Mouse (Mus musculus) cerebellum, adult 9-10 months (tissue): ENCODE results near the gene Fut4.
"Not testable (repeated sequence)": the region's sequence is repeated elsewhere in the genome, so short reads cannot be mapped to it uniquely, and the experiment has no call there.

Experiments
- DNase-seq: peaks from one replicate; pipeline ENCODE4 v3.0.0; 2022

The Fut4 gene

DNA sequence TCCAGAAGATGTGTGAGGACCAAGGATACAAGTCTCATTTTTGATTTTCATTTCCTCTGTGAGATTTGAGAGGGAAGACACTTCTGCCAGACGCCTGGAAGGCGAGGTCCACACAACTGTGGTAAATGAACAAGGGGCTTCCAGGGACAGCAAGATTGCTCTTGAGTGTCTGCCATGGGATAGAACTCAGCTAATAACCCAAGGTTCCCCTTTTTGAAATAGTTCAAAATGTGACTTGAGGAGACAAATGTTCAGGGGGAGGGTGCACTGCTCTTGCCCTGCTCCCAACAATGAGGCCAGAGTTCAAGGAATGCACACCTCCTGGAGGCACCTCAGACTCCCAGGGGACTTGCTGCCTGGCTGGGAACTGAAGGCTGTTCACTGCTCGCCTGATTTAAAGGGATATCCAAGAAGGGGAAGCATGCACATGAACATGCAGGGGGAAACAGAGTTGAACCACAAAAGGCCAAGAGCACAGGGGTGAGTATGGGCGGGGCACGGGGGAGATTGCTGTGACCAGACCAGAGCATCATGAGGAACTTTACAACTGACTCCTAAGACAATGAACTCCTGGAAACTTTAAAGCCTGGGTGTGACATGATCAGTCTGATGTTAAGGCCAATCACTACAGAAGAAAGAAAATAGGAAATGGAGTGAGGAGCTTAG, 27.3 kb downstream of the Fut4 start:
- DNase-seq: no peak

DNA sequence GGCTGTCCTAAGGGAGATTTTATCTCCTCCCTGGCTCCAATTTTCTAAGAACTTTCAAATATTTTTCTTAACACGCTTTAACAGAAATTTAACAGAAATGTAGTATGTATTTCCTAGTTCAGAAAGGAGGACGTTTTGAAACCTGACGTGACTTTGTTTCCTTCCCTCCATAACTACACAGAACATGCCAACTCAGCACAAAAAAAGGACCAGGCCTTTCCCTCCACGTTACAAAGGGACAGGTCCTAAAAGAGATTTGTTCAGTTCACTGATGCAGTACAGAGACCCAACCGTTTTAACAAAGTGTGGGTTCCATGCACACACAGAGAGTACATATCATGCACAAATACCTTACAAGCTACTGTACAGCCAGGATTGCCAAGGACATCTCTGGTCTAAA, 30.6 kb downstream of the Fut4 start:
- no peak for DNase-seq

DNA sequence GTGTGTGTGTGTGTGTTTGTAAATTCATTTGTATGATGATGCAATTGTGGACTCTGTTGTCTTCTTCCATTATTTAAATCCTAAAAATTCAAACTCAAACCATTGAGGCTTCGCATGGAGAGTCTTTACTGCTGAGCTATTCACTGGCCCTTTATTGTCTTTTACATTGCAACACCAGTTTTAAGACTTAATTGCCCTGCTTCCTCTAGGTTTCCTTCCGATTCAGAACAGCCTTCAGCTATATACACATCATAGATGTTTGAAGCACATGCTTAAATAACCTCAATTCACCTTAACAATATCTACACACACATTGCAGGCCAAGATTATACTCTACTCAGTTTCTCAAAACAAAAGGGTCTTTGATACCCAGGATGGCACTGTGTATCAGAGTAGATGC, 31.8 kb downstream of the Fut4 start:
- DNase-seq: no peak

DNA sequence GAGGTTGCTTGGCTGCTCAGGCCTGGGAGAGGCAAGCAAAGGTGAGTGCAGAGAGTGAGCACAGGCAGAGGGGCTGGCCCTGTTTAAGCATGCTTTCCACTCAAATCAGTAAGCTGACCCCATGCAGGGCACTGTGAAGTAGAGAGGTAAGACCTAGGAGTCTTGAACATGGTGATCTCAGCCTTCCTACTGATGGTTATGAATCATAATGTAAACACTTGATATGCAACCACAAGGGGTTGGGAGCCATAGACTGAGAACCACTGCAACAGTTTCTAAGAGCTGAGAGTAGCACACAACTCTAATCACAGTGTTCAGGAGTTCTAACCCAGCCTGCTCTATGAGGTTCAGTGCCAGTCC, 33.9 kb downstream of the Fut4 start:
- no peak for DNase-seq

DNA sequence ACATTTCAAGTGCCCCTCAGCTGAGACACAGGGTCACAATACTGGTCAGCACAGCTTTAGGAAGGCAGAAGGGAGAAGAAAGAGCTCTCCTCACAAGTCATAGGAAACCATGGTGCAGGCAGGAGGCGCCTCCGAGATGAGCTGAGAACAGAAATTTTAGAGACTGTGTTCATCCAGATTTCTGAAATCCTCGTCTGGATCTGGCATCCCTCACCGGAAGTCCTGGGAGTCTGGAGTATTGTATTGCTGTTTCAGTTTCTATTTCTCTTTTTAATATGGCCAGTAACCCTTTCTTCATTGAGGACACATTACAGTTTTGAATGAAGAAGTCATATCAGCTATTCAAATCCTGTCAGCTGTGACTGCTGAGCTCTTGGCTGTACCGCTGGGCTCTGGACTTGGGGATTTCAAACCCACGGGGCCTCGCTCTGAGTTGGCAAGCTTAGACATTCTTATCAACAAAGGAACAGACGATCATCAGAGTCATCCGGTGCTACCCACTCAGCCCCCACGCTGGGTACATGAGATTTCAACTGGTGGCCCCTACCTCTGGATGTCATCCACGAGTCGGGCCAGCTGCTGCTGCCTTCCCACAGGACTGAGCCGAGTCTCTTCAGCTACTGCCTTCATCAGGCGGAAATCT, 34.4 kb downstream of the Fut4 start:
- no peak for DNase-seq

DNA sequence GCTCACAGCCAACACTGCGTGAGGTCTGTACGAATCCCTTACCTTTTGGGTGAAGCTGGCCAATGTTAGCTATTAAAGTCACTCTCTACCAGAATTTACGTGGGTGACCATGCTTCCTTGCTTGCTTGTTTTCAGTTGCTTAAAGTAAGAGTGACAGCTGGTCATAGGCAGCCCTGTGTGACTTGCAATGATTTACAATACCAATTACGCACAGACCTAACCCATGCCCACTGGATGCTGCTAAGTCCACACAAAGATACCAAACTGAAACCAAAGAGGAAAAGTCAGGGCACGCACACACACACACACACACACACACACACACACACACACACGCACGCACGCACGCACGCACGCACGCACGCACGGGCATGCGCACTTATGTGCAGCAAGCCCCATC, 36.9 kb downstream of the Fut4 start:
- no peak for DNase-seq

DNA sequence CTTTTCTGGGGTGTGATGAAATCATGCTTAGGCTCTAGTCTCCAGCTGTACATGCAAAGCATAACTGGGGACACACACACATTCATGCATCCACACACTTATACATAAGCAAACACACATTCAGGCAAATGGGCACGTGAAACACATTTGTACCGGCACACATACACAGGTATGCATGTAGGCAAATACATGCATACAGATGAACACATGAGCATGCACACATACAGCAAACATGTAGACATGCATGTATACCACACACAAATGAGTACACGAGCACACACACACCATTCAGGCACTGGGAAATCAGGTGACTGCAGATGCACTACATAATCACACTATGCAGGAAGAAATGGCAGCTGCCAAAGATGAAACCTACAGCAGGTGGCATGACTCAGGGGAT, 41.3 kb downstream of the Fut4 start:
- DNase-seq: no peak

DNA sequence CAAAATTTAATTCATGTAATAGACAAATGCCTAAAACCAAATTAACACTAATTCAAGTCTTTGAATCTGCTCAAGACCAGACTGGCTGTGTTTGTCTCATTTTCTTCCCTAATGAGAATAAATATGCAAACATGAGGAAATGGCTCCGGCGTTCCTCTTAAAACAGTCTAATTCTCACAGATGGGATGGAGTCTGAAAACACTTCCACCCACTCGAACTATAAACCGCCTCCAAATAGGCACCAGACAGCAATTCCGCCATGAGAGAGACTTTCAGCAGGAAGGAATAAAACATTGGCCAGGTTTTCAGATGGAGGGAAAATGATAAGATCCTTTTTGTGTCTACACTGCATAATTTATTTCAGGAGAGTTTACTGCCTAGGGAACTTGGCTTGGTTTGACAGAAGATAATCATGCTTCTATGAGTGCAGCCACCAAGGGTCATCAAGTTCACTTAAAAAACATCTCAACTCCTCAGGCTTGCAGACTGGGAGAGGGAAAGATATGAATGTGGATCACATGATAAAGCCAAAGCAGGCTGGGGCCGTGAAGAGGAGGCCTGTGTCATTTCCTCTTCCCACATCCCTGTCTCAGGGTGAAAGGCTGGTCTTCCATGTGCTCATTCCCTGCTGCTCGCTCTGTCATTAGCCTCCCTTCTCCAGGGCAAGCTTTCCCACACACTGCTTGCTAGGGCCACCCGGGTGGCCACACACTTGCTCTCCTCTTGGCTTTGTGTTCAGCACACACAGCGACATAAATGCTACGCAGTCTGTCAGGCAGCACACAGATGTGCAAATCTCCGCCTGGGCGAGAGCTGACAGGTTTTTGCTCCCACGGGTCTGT, 46.7 kb downstream of the Fut4 start:
- no peak for DNase-seq

DNA sequence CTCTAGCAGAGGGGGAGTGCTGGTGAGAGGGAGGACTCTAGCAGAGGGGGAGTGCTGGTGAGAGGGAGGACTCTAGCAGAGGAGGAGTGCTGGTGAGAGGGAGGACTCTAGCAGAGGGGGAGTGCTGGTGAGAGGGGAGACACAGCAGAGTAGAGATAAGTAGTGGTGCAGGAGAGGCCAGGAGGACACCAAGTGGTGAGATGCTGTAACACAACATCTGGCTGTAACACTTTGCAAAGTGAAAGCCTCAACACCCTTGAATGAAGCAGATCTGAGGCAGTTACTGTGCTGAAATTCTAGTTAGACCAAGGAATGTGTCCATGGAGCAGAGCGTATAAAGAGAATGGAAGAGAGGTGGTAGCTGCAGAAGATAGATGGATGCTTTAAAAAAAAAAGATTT, 51.4 kb downstream of the Fut4 start:
- DNase-seq: not testable (repeated sequence)

DNA sequence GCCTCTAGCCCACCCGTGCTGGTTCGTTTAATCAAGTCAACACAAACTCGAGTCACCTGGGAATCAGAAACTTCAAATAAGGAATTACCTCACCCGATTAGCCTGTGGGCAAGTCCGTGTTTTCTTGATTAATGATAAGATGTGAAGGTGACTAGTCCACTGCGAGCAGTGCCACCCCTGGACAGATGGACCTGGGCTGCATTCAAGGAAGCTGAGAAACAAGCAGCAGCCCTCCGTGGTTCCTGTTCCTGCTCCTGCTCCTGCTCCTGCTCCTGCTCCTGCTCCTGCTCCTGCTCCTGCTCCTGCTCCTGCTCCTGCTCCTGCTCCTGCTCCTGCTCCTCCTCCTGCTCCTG, 52.9 kb downstream of the Fut4 start:
- DNase-seq: no peak

DNA sequence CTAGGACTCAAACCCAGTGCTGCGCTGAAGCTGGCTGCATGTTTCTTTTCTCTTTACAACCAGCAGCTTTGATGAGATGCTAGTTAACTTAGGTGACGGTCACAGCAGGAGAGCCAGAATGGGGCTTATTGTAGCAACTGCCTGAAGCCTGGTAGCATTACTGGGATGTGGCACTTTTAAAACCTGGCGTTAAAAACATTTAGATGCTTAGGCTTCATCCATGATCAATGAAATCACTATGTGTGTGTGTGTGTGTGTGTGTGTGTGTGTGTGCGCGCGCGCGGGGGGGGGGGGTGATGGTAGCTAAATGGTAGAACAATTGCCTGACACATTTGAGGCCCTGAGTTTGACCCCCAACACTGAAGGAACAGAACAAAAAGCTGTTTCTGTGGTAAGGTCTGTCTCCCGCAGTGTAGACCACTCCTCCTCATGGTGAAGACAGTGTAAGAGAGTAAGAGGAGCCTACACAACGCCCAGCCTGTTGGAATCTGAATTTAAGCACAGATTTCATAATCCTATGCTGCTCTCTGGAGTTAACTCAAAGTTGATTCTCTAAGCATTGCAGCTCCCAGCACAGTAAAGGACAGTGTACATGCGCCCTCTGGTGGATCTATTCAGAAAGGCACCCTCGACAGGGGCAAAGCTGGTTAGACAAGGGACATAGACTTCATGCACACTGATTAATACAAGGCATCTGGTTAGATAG, 53.5 kb downstream of the Fut4 start:
- DNase-seq: peak; percentile 84
